Mouse (Mus musculus) kidney, embryonic 14.5 days (tissue): ENCODE measurements around the gene Hsd17b11. TPM values are rescaled to one million over a fixed set of nuclear protein-coding genes. Genes with fewer than 3 reads are reported as not detected.

ENCODE experiments used
- ATAC-seq: fragments of 200-750 bp; cut with Nextera tagmentation; 2 replicates; pipeline ENCODE4 v1.8.0; 2017; ENCODE audit warnings: moderate number of reproducible peaks, mild to moderate bottlenecking, moderate TSS enrichment, moderate library complexity; ENCODE audit not compliant: low FRiP score, low TSS enrichment
- H3K27ac ChIP-seq: fragments of 300-500 bp; sonication (generic); 2 replicates; pipeline ENCODE4 v1.5.1; 2014; ENCODE audit warnings: low read depth, mild to moderate bottlenecking, low read length, moderate library complexity, mixed read lengths
- H3K27me3 ChIP-seq: fragments of 300-500 bp; sonication (generic); 2 replicates; pipeline ENCODE4 v1.6.1; 2014; ENCODE audit warnings: mild to moderate bottlenecking, low read length; ENCODE audit not compliant: control insufficient read depth, insufficient read depth
- H3K36me3 ChIP-seq: fragments of 300-500 bp; sonication (generic); 2 replicates; pipeline ENCODE4 v1.6.1; 2014; ENCODE audit warnings: low read length, mixed read lengths; ENCODE audit not compliant: control insufficient read depth, insufficient read depth
- H3K4me1 ChIP-seq: fragments of 300-500 bp; sonication (generic); 2 replicates; pipeline ENCODE4 v1.6.1; 2014; ENCODE audit warnings: low read length, mixed read lengths; ENCODE audit not compliant: control insufficient read depth, insufficient read depth
- H3K4me2 ChIP-seq: fragments of 300-500 bp; sonication (generic); replicated peaks from 2 replicates; pipeline ENCODE4 v1.6.1; 2014; ENCODE audit warnings: low read depth, mild to moderate bottlenecking, low read length
- H3K4me3 ChIP-seq: fragments of 300-500 bp; sonication (generic); 2 replicates; pipeline ENCODE4 v1.5.1; 2014; ENCODE audit warnings: mild to moderate bottlenecking, low read length
- H3K9ac ChIP-seq: fragments of 300-500 bp; sonication (generic); 2 replicates; pipeline ENCODE4 v1.6.1; 2014; ENCODE audit warnings: low read depth, mild to moderate bottlenecking, low read length, moderate library complexity
- H3K9me3 ChIP-seq: fragments of 300-500 bp; sonication (generic); 2 replicates; pipeline ENCODE4 v1.6.1; 2016; ENCODE audit warnings: low read length; ENCODE audit not compliant: control insufficient read depth
- WGBS: fragments of 180-500 bp; shearing (Covaris S2); extraction: QIAGEN DNeasy Blood & Tissue Kit; methylation state at CpG from one replicate; pipeline ENCODE4 v1.1.7; 2014; 5-methylcytosine and 5-hydroxymethylcytosine counted together
- polyA plus RNA-seq: library from polyadenylated mRNA; unstranded; fragments of >200 nt; fragmentation: Nextera tagmentation; extraction: Ambion mirVana; gene quantifications from 2 replicates; pipeline ENCODE4 v1.2.1, GENCODE M21; 2014

Gene Hsd17b11
- 7.3 and 7.9 TPM in 2 replicates for polyA plus RNA-seq

GRCm38 (mm10) chr5:104021597-104022378 is at the start of gene Hsd17b11:
TSS of gene Hsd17b11 (minus strand) at chr5:104021919.
- Histone ChIP-seq H3K4me2 (peak within 1 kb of the TSS; percentile 60), H3K4me1 (peaks cover 10% of the 10 kb centered on the region), H3K9ac (peak within 1 kb of the TSS; percentile 66), H3K9me3 (no peaks in the 10 kb centered on the region), H3K36me3 (peaks cover 10% of the 10 kb centered on the region), H3K27ac (peak within 1 kb of the TSS; percentile 90), H3K4me3 (peak within 1 kb of the TSS; percentile 54), H3K27me3 (no peaks in the 10 kb centered on the region)
- WGBS = under 1% methylated on average over 31 of the region's 31 CpGs
- ATAC-seq = peak; percentile 96

- Histone ChIP-seq H3K9ac (no peak overlapping the region), H3K9me3 (no peaks in the 10 kb centered on the region), H3K4me1 (0 out of 2 replicates have a peak, but pooled peaks cover 6% of the 10 kb centered on the region), H3K4me2 (no peak overlapping the region), H3K4me3 (no peak overlapping the region), H3K27ac (no peak overlapping the region), H3K36me3 (no peaks in the 10 kb centered on the region), H3K27me3 (no peaks in the 10 kb centered on the region)
- 85% methylated on average over 4 of the region's 4 CpGs for WGBS
- ATAC-seq = no peak
These were observed 49.3 kb upstream of the Hsd17b11 start for GRCm38 (mm10) chr5:104071048-104071447.

GRCm38 (mm10) chr5:104068751-104069150 is 47.0 kb upstream of the Hsd17b11 start:
- ATAC-seq = no peak
- H3K4me3 ChIP-seq = no peak overlapping the region
- H3K4me2 ChIP-seq = no peak overlapping the region
- WGBS = 85% methylated on average over 7 of the region's 7 CpGs
- 0 out of 2 replicates have a peak, but pooled peaks cover 6% of the 10 kb centered on the region for H3K4me1 ChIP-seq
- no peak overlapping the region for H3K9ac ChIP-seq
- H3K9me3 ChIP-seq = no peaks in the 10 kb centered on the region
- peaks cover 5% of the 10 kb centered on the region; the same call in 1 of the 2 replicates for H3K36me3 ChIP-seq
- no peak overlapping the region for H3K27ac ChIP-seq
- no peaks in the 10 kb centered on the region for H3K27me3 ChIP-seq

- Histone ChIP-seq H3K9ac (no peak overlapping the region), H3K27ac (no peak overlapping the region), H3K27me3 (no peaks in the 10 kb centered on the region), H3K9me3 (no peaks in the 10 kb centered on the region), H3K4me2 (no peak overlapping the region), H3K4me3 (no peak overlapping the region), H3K36me3 (peaks cover 27% of the 10 kb centered on the region), H3K4me1 (peaks cover 6% of the 10 kb centered on the region; the same call in 1 of the 2 replicates)
- WGBS = 93% methylated on average over 11 of the region's 11 CpGs
- no peak for ATAC-seq
These were observed 41.2 kb upstream of the Hsd17b11 start for GRCm38 (mm10) chr5:104062773-104063551.

- no peak for ATAC-seq
- H3K27ac ChIP-seq = no peak overlapping the region
- 87% methylated on average over 13 of the region's 13 CpGs for WGBS
- H3K9me3 ChIP-seq = no peaks in the 10 kb centered on the region
- peaks cover 6% of the 10 kb centered on the region; the same call in 1 of the 2 replicates for H3K4me1 ChIP-seq
- no peak overlapping the region for H3K9ac ChIP-seq
- no peak overlapping the region for H3K4me3 ChIP-seq
- H3K27me3 ChIP-seq = no peaks in the 10 kb centered on the region
- H3K4me2 ChIP-seq = no peak overlapping the region
- H3K36me3 ChIP-seq = peaks cover 27% of the 10 kb centered on the region
These were observed 40.4 kb upstream of the Hsd17b11 start for GRCm38 (mm10) chr5:104061936-104062772.

GRCm38 (mm10) chr5:104060429-104060828 is 38.7 kb upstream of the Hsd17b11 start:
- WGBS = 84% methylated on average over 5 of the region's 5 CpGs
- H3K36me3 ChIP-seq = peaks cover 31% of the 10 kb centered on the region
- H3K9me3 ChIP-seq = no peaks in the 10 kb centered on the region
- H3K4me1 ChIP-seq = peaks cover 6% of the 10 kb centered on the region; the same call in 1 of the 2 replicates
- H3K27me3 ChIP-seq = no peaks in the 10 kb centered on the region
- no peak for ATAC-seq
- no peak overlapping the region for H3K4me2 ChIP-seq
- no peak overlapping the region for H3K27ac ChIP-seq
- H3K9ac ChIP-seq = no peak overlapping the region
- H3K4me3 ChIP-seq = no peak overlapping the region

- Histone ChIP-seq H3K9ac (no peak overlapping the region), H3K9me3 (no peaks in the 10 kb centered on the region), H3K4me3 (no peak overlapping the region), H3K4me2 (no peak overlapping the region), H3K36me3 (peaks cover 29% of the 10 kb centered on the region), H3K4me1 (peaks cover 6% of the 10 kb centered on the region; the same call in 1 of the 2 replicates), H3K27me3 (no peaks in the 10 kb centered on the region), H3K27ac (0 out of 2 replicates have a peak overlapping the region, but pooled peaks have one; percentile 30)
- WGBS = 35% methylated on average over 9 of the region's 9 CpGs
- peak; percentile 84; the same call in 1 of the 2 replicates for ATAC-seq
These were observed 37.9 kb upstream of the Hsd17b11 start for GRCm38 (mm10) chr5:104059628-104060027.

GRCm38 (mm10) chr5:104058021-104058420 is 36.3 kb upstream of the Hsd17b11 start:
- no peak overlapping the region for H3K27ac ChIP-seq
- H3K4me3 ChIP-seq = no peak overlapping the region
- no peak overlapping the region for H3K4me2 ChIP-seq
- H3K9me3 ChIP-seq = no peaks in the 10 kb centered on the region
- ATAC-seq = no peak
- H3K4me1 ChIP-seq = peaks cover 6% of the 10 kb centered on the region; the same call in 1 of the 2 replicates
- 67% methylated on average over 15 of the region's 15 CpGs for WGBS
- H3K27me3 ChIP-seq = no peaks in the 10 kb centered on the region
- no peak overlapping the region for H3K9ac ChIP-seq
- peaks cover 23% of the 10 kb centered on the region for H3K36me3 ChIP-seq
